Mouse (Mus musculus): ENCODE measurements around the gene Hnrnpr.

Hnrnpr gene

GRCm38 (mm10) chr4:136401806-136402205 is 91.1 kb downstream of the Hnrnpr start:
- no peak for DNase-seq (ENCODE audit: low spot score in 2 of 2)

DNA sequence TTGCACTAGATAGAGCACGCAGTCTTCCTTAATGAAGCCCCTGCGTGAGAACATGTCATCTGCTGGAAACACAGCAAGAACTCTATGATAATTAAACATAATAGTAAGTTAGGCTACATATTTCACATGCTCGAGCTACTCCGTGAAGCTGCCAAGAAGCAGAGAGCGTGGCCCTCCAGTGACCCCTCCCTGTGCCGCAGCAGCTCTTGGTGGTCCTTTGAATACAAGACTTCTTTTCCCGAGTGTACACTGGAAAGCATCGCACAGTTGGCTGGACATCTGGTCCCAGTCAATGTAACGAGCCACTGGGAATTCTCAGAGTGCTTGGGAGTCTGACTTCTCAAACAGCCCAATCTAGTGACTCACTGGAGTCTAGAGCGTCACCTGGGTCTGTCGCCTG is 97.1 kb downstream of the Hnrnpr start:
- no peak for DNase-seq (ENCODE audit: low spot score in 2 of 2)

Data from left cerebral cortex, adult 9 months (tissue).